Mouse (Mus musculus): ENCODE results near the gene Gabbr2.

DNA sequence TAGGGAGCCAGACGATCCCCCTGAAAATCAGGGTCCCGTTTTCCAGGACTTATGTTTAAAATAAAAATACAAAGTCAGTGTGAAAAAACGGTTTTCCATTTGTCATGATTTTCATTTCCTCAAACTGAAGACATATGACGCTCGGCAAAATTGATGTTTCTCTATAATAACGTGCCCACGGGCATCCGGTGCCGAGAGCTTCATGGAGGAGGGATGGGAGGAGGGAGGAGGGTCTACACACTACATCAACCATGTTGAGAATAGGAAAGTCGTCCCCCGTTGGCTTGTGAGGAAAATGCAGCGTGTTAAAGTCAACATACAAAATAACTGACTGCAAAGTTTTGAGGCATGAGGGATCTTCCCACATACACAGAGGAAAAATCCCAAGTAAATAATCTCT, 75.7 kb downstream of the Gabbr2 start:
- TF ChIP-seq CTCF (IDR thresholded peaks at IDR 0.05; ENCODE audit: low read depth, low read length), result no peak
- no peak for TF ChIP-seq POLR2A (IDR thresholded peaks at IDR 0.05; ENCODE audit: insufficient read depth, low read length)

All from ES-Bruce4 (cell line).